Comparison of ENCODE assay signal across 24 mouse cellular contexts in genomic region chr14:122073422-122073821, GRCm38 (mm10). TPM values are rescaled to one million over a fixed set of nuclear protein-coding genes. Genes with fewer than 3 reads are reported as not detected.
DNase-seq lines count a peak whose midpoint lies in the region; ATAC-seq and TF ChIP-seq lines count a peak whose summit lies in the region.
"Had no signal": no experiment of that assay in that cellular context is flagged by ENCODE, and none has a peak within 500 bp of the region (broad histone marks: within the 10 kb centered on the region; RNA-seq: fewer than 3 reads in every experiment).

No protein-coding gene starts in this region.

- intact Hi-C loops in heart, adult 2 months (cut with DNase I): no loop called here

- H3K27me3 ChIP-seq in heart, embryonic 16.5 days (ENCODE audit: control insufficient read depth, insufficient read depth, low read length): peaks cover 31% of the 10 kb centered on the region
- H3K27me3 ChIP-seq in heart, adult 2 months (ENCODE audit: control insufficient read depth, insufficient read depth, low read length): no peaks in the 10 kb centered on the region
- H3K27me3 ChIP-seq in embryonic facial prominence, embryonic 10.5 days (replicated peaks; ENCODE audit: low read depth, poor library complexity, severe bottlenecking): no peaks in the 10 kb centered on the region
- H3K27me3 ChIP-seq: embryonic facial prominence, embryonic 13.5 days; hindbrain, embryonic 12.5 days; intestine, embryonic 15.5 days had no signal

- no peak for TF ChIP-seq POLR2A in heart, adult 2 months (IDR thresholded peaks at IDR 0.05; ENCODE audit: insufficient read depth, low read depth, low read length)

- no peak overlapping the region for H3K4me2 ChIP-seq in heart, embryonic 16.5 days (ENCODE audit: low read depth, low read length)
- H3K4me2 ChIP-seq: embryonic facial prominence, embryonic 13.5 days; hindbrain, embryonic 12.5 days; intestine, embryonic 15.5 days; lung, embryonic 14.5 days; midbrain, embryonic 11.5 days had no signal

- no peaks in the 10 kb centered on the region for H3K79me2 ChIP-seq in heart, adult 2 months (replicated peaks; ENCODE audit: control insufficient read depth, insufficient read depth, low read length)

- H3K27ac ChIP-seq in heart, embryonic 16.5 days (ENCODE audit: low read length): peak overlapping the region; percentile 52
- no peak overlapping the region for H3K27ac ChIP-seq in heart, adult 2 months
- H3K27ac ChIP-seq in embryonic facial prominence, embryonic 10.5 days (replicated peaks): no peak overlapping the region
- H3K27ac ChIP-seq: embryonic facial prominence, embryonic 13.5 days; hindbrain, embryonic 12.5 days; intestine, embryonic 15.5 days had no signal

- no peak for TF ChIP-seq EP300 in heart, adult 2 months (IDR thresholded peaks at IDR 0.05; ENCODE audit: insufficient read depth, low read depth, low read length)

- ATAC-seq in heart, embryonic 16.5 days (replicated peaks; ENCODE audit: extremely low read depth, insufficient read depth, low FRiP score): no peak
- ATAC-seq in inflammation-experienced regulatory T-cells, adult 6 months: peak; percentile 88
- no peak for ATAC-seq in erythroid progenitor cell, adult 5-6 weeks (replicated peaks; ENCODE audit: low FRiP score, poor library complexity, severe bottlenecking)
- ATAC-seq: forebrain, postnatal 0 days; intestine, embryonic 15.5 days had no signal

- TF ChIP-seq CTCF in heart, adult 2 months (IDR thresholded peaks at IDR 0.05): no peak

- H3K4me3 ChIP-seq in heart, embryonic 16.5 days (ENCODE audit: low read length): no peak overlapping the region
- H3K4me3 ChIP-seq in heart, adult 2 months: no peak overlapping the region
- no peak overlapping the region for H3K4me3 ChIP-seq in embryonic facial prominence, embryonic 10.5 days
- H3K4me3 ChIP-seq: embryonic facial prominence, embryonic 13.5 days; hindbrain, embryonic 12.5 days; intestine, embryonic 15.5 days had no signal

- 81% methylated on average over 5 of the region's 5 CpGs for WGBS in heart, embryonic 16.5 days
- WGBS in heart, adult 2 months: 83% methylated on average over 5 of the region's 5 CpGs
- 88% methylated on average over 5 of the region's 5 CpGs for WGBS in embryonic facial prominence, embryonic 10.5 days

- no peak overlapping the region for H3K9ac ChIP-seq in heart, embryonic 16.5 days (ENCODE audit: low read length)
- no peak overlapping the region for H3K9ac ChIP-seq in heart, adult 2 months (ENCODE audit: low read depth, low read length)
- H3K9ac ChIP-seq: embryonic facial prominence, embryonic 13.5 days; forebrain, postnatal 0 days; hindbrain, embryonic 12.5 days; intestine, embryonic 15.5 days; lung, embryonic 14.5 days had no signal

- no peak for DNase-seq in heart, adult 2 months
- peak; percentile 59 for DNase-seq in CD4-positive helper T cell, adult 2 months (ENCODE audit: low read depth, low spot score)
- peak; percentile 60 for DNase-seq in thymus, postnatal 0 days (ENCODE audit: low spot score)
- no peak for DNase-seq in kidney, postnatal 14 days
- no peak for DNase-seq in embryonic facial prominence, embryonic 10.5 days (ENCODE audit: low spot score)
- DNase-seq: adrenal gland, adult 2 months; cerebellum, adult 2 months; forebrain, postnatal 0 days; gastrocnemius, postnatal 14 days; left cerebral cortex, postnatal 4 days; lung, embryonic 14.5 days; lung, postnatal 4 days had no signal

- H3K36me3 ChIP-seq in heart, embryonic 16.5 days (ENCODE audit: control insufficient read depth, insufficient read depth): no peaks in the 10 kb centered on the region
- no peaks in the 10 kb centered on the region for H3K36me3 ChIP-seq in heart, adult 2 months (ENCODE audit: control insufficient read depth, insufficient read depth, low read length)
- H3K36me3 ChIP-seq in embryonic facial prominence, embryonic 10.5 days (replicated peaks): no peaks in the 10 kb centered on the region
- H3K36me3 ChIP-seq: embryonic facial prominence, embryonic 13.5 days; G1E; hindbrain, embryonic 12.5 days; intestine, embryonic 15.5 days had no signal

- H3K9me3 ChIP-seq in heart, embryonic 16.5 days (replicated peaks; ENCODE audit: control insufficient read depth, low read length): no peaks in the 10 kb centered on the region
- no peaks in the 10 kb centered on the region for H3K9me3 ChIP-seq in embryonic facial prominence, embryonic 10.5 days
- H3K9me3 ChIP-seq: embryonic facial prominence, embryonic 13.5 days; G1E; hindbrain, embryonic 12.5 days; intestine, embryonic 15.5 days had no signal

- H3K4me1 ChIP-seq in heart, embryonic 16.5 days (ENCODE audit: control insufficient read depth, insufficient read depth, low read length): peaks cover 23% of the 10 kb centered on the region
- peaks cover 5% of the 10 kb centered on the region for H3K4me1 ChIP-seq in heart, adult 2 months (ENCODE audit: control insufficient read depth, insufficient read depth, low read length)
- H3K4me1 ChIP-seq in embryonic facial prominence, embryonic 10.5 days: peaks cover 4% of the 10 kb centered on the region; the same call in 1 of the 2 replicates
- H3K4me1 ChIP-seq: embryonic facial prominence, embryonic 13.5 days; hindbrain, embryonic 12.5 days had no signal

RNA-seq across cellular contexts. Expression of gene Tm9sf2, which starts 33.4 kb away (rescaled TPM):
- 129 and 135 TPM in 2 replicates for polyA plus RNA-seq in heart, embryonic 16.5 days (2015; fragmentation: Nextera tagmentation; extraction: Ambion mirVana)
- total RNA-seq in heart, adult 2 months (2021): 100 to 1,000 TPM; 121 to 143 TPM
- 71.0 and 146 TPM in 2 replicates for polyA plus RNA-seq in heart, adult 2 months (2012; rRNA removed)
- 10 to 100 TPM; 59.0 to 98.1 (median 74.1) TPM for polyA plus RNA-seq in inflammation-experienced regulatory T-cells, adult 6 months (2017; shearing (Covaris generic))
- 121 and 127 TPM in 2 replicates for polyA plus RNA-seq in thymus, postnatal 0 days (2015; fragmentation: Nextera tagmentation; extraction: Ambion mirVana)
- total RNA-seq in erythroid progenitor cell, adult 5-6 weeks (2015; ENCODE audit: low replicate concordance): 45.8 and 62.5 TPM in 2 replicates
- total RNA-seq in erythroid progenitor cell, adult 5-6 weeks (2017; ENCODE audit: low replicate concordance): 45.1 and 53.8 TPM in 2 replicates
- polyA plus RNA-seq in embryonic facial prominence, embryonic 10.5 days (2016; fragmentation: Nextera tagmentation; extraction: Ambion mirVana): 120 and 124 TPM in 2 replicates

RNA-seq across cellular contexts. Expression of gene Timm8a2, which starts 38.9 kb away (rescaled TPM):
- polyA plus RNA-seq in heart, embryonic 16.5 days (2015; fragmentation: Nextera tagmentation; extraction: Ambion mirVana): not detected in 2 replicates
- not detected for total RNA-seq in heart, adult 2 months (2021)
- polyA plus RNA-seq in heart, adult 2 months (2012; rRNA removed): 0.32 TPM in 1 of 2 replicates, not detected in the other
- not detected for polyA plus RNA-seq in inflammation-experienced regulatory T-cells, adult 6 months (2017; shearing (Covaris generic))
- 0.21 TPM in 1 of 2 replicates, not detected in the other for polyA plus RNA-seq in thymus, postnatal 0 days (2015; fragmentation: Nextera tagmentation; extraction: Ambion mirVana)
- total RNA-seq in erythroid progenitor cell, adult 5-6 weeks (2015; ENCODE audit: low replicate concordance): not detected in 2 replicates
- not detected in 2 replicates for total RNA-seq in erythroid progenitor cell, adult 5-6 weeks (2017; ENCODE audit: low replicate concordance)
- polyA plus RNA-seq in embryonic facial prominence, embryonic 10.5 days (2016; fragmentation: Nextera tagmentation; extraction: Ambion mirVana): not detected in 2 replicates
- total RNA-seq: adrenal gland, adult 2 months; forebrain, postnatal 0 days; G1E; gastrocnemius, postnatal 14 days; heart, adult 8-10 months; liver, adult 2 months had no signal
- polyA plus RNA-seq: adrenal gland, adult 2 months; embryonic facial prominence, embryonic 13.5 days; forebrain, postnatal 0 days; heart, postnatal 0 days; hindbrain, embryonic 12.5 days; intestine, embryonic 15.5 days; kidney, embryonic 14.5 days; liver, adult 2 months; lung, embryonic 14.5 days; midbrain, embryonic 11.5 days had no signal

Comparison
In these comparisons a context has a peak if more than half of its experiments do, and no peak if none do; other contexts are left out.
1. DNase-seq: peak in CD4-positive helper T cell, adult 2 months (single experiment) and thymus, postnatal 0 days (single experiment); none in heart, adult 2 months (0 of 2), kidney, postnatal 14 days (single experiment) and embryonic facial prominence, embryonic 10.5 days (single experiment).